Mouse (Mus musculus) urinary bladder, postnatal 25 days (tissue): ENCODE data around the gene Lmo1.

ENCODE experiments used
- DNase-seq: peaks from one replicate; pipeline ENCODE4 v3.0.0; 2022; ENCODE audit warnings: low spot score

The Lmo1 gene

GRCm38 (mm10) chr7:109175670-109176625 lies 941 bp upstream of the Lmo1 start:
- no peak for DNase-seq

DNA sequence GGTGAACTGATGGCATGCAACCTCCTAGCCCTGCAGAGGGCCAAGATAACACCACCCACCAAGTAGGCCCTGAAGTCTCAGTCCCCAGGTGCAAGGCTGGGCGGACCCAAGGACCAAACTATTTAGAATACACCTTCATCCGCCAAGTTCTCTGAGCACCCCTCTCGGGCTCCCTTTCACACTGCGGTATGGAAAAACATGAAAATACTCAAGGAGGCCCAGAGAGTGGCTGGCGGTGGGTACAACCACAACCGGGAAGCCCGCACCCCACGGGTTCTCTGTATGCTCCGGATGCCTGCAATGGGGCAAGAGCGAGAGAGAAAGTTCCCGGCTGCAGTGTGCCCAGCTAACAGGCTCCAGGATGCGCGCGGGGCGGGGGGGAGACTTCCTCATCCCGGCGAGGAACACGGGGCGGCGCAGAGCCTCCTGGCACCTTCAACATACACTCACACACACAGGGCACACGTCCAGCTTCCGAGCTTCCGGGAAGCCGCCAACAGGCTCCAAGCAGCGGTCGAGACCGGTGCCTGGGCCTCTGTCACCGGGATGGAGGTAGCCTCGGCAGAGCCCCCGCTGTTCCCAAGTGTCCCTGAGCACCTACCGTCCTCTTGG lies 564 bp downstream of the Lmo1 start:
- peak; percentile 57 for DNase-seq

GRCm38 (mm10) chr7:109171874-109172273 lies 3.1 kb downstream of the Lmo1 start:
- DNase-seq: no peak

GRCm38 (mm10) chr7:109170441-109170820 lies 4.6 kb downstream of the Lmo1 start:
- peak; percentile 91 for DNase-seq

GRCm38 (mm10) chr7:109169505-109170440 lies 5.2 kb downstream of the Lmo1 start:
- DNase-seq: peak; percentile 26

DNA sequence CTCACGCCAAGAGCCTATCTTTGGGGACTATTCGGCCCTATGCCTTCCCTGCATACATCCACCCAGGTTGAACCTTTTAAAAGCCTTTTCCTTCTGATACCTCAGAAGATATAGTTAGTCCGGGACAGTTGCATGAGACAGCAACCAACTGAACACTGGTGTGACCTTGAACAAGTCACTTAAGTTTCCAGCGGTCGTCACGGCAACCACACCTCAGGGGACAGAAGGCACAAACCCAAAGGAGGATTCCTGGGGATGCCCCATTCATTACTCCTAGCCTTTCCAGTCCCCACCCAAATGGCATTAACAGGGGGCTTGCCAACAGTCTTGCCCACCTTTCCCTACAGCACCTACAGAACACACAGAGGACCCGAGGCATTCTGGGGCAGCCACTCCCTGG lies 6.3 kb downstream of the Lmo1 start:
- DNase-seq: no peak

- DNase-seq: no peak
These were observed 8.9 kb downstream of the Lmo1 start for GRCm38 (mm10) chr7:109165931-109166585.

- no peak for DNase-seq
These were observed 20.7 kb downstream of the Lmo1 start for GRCm38 (mm10) chr7:109154331-109154730.

DNA sequence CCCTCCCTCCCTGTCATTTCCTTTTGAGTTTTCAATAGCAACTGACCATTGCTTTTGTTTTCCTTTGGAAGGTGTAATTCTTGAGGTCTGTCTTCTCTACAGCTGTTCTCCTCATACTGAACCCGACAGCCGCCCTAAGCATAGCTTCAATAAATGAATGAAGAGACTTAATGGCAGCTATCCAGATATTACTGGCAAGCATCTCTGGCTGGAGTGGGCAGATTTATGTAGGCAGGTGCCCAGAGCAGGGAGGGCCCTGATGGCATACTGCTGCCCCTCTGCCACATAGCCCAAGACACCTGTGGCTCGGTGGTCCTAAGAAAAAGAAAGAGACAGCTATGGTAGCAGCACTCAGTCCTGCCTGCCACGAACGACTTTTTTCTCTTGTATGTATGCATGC lies 21.5 kb downstream of the Lmo1 start:
- no peak for DNase-seq

DNA sequence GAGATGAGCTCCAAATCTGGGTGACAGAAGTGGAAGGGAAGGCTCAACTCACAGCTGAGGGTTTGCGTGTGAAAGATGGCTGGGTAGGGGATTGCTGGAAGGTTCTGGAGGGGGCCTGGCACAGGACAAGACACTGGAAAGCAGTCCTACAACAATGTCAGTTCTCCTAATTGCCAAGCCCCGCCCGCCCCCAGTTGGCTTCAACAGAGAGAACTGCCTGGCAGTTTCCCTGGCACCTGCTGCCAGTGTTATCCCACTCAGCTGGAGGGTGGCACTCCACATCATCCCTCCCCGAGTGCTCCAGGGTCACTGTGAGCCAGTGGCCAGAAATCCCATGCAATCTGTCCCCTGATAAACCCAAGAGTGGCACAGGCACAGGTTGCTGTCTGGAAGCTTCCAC lies 23.9 kb downstream of the Lmo1 start:
- no peak for DNase-seq

- DNase-seq: no peak
These were observed 29.8 kb downstream of the Lmo1 start for GRCm38 (mm10) chr7:109145211-109145610.

- DNase-seq: no peak
These were observed 30.3 kb downstream of the Lmo1 start for GRCm38 (mm10) chr7:109144705-109145104.

- DNase-seq: no peak
These were observed 32.4 kb downstream of the Lmo1 start for GRCm38 (mm10) chr7:109142564-109142963.

DNA sequence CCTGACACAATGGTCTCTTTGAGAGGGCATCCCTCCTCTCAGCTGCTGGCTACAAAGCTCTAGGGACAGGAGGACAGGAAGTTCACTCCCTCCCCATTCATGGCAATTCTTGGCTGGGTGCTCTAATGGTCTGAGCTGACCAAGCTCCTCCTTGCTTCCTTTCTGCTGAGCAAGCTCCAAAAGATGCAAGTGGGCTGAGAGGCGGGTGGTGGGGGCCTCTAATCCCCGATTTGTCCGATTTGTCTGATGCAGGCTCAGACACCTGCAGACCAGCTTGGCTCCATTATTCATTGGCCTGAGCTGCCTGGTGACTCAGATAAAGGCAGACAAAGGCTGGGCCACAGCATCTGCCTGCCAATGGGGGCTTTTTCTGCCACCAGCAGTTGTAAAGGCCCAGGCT lies 33.3 kb downstream of the Lmo1 start:
- no peak for DNase-seq

GRCm38 (mm10) chr7:109141054-109141453 lies 34.0 kb downstream of the Lmo1 start:
- no peak for DNase-seq

GRCm38 (mm10) chr7:109139405-109139804 lies 35.6 kb downstream of the Lmo1 start:
- peak; percentile 81 for DNase-seq

- DNase-seq: no peak
These were observed 37.6 kb downstream of the Lmo1 start for GRCm38 (mm10) chr7:109137441-109137840.

DNA sequence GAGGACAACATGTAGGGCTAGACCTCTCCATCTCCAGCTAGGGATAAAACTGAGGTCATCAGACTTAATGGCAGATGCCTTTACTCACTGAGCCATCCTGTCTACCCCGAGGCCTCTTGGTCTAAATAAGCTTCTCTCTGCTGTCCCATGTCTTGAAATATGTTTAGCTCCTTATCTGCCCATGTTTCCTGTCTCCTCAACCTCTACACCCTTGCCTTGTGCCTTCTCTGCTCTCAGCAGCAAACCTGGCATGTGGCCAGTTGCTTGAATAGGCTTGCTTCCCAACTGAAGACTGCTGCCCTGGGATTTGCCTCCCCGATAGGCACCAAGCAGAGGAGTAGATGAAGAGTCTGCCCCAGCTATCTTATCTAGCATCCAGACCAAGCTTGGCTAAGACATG lies 43.4 kb downstream of the Lmo1 start:
- no peak for DNase-seq

- no peak for DNase-seq
These were observed 44.9 kb downstream of the Lmo1 start for GRCm38 (mm10) chr7:109129946-109130686.

DNA sequence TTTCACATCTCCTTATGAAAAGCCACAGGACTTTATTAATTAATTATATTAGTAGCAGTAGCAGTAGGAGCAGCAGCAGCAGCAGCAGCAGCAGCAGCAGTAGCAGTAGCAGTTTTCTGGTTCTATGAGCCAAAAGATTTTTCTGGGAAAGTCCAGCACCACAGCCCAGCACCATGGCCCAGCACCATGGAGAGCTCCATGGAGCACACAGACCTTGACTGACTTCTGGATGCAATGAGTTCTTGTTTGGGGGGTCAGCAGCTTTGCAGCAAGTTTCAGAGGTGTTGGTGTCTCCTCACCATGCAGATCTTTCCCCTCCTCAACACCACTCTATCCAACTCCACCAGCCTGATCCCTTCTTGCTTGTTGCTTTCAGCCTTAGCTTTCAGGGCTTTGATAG lies 45.6 kb downstream of the Lmo1 start:
- no peak for DNase-seq

DNA sequence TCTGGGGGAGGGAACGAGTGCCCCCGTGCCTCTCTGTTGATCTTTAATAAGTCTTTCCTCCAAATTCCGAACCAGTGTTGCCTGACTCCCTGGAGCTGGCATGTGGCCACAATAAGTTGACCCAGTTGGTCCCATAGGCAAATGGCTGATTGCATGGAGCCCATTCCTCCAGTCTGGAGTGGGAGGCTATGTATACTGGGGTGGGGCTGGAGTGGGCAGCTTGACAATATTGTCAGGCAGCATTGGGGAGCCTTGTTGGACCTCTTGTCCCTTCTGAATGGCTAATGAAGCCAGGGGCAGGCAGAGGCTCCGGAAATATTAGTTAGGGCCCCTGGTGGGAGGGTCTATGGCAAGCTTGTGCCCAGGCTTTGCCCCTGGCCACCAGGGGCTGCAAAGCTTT lies 59.1 kb downstream of the Lmo1 start:
- DNase-seq: no peak
